Mouse (Mus musculus) MEL (cell line): ENCODE results near the gene Tox2. TPM values are rescaled to one million over a fixed set of nuclear protein-coding genes. Genes with fewer than 3 reads are reported as not detected.

ENCODE experiments used
- DNase-seq: peaks from one replicate; pipeline ENCODE4 v3.0.0; 2011; ENCODE audit warnings: low read depth, low spot score
- H3K27ac ChIP-seq: 2 replicates; pipeline ENCODE4 v1.5.1; 2012; ENCODE audit warnings: low read depth, mild to moderate bottlenecking, control low read depth, low read length, moderate library complexity; ENCODE audit not compliant: control insufficient read depth
- H3K27me3 ChIP-seq, 2 experiments: fragments of 150-350 bp in 1 of 2; sonication (generic) in 1 of 2; 2 replicates each; pipeline ENCODE4 v1.6.1; 2012; ENCODE audit warnings: low read length in 2 of 2, mild to moderate bottlenecking in 2 of 2, improper control_type of control experiment in 1 of 2, moderate library complexity in 1 of 2; ENCODE audit not compliant: insufficient read depth in 2 of 2, control insufficient read depth in 1 of 2
- H3K36me3 ChIP-seq, 2 experiments: 2 replicates each; pipeline ENCODE4 v1.6.1; 2012 to 2014; ENCODE audit warnings: low read length in 2 of 2, improper control_type of control experiment in 1 of 2, inconsistent platforms in 1 of 2, mild to moderate bottlenecking in 1 of 2; ENCODE audit not compliant: insufficient read depth in 2 of 2, control insufficient read depth in 1 of 2
- H3K4me1 ChIP-seq, 2 experiments: fragments of 150-350 bp in 1 of 2; sonication (generic) in 1 of 2; 2 replicates each; pipeline ENCODE4 v1.6.1; 2012; ENCODE audit warnings: low read length in 2 of 2, improper control_type of control experiment in 1 of 2, mild to moderate bottlenecking in 1 of 2; ENCODE audit not compliant: insufficient read depth in 2 of 2, control insufficient read depth in 1 of 2
- H3K4me3 ChIP-seq, 2 experiments: fragments of 150-350 bp in 1 of 2; sonication (generic) in 1 of 2; 2 replicates each; pipeline ENCODE4 v1.5.1; 2012; ENCODE audit warnings: low read depth in 2 of 2, low read length in 2 of 2, mild to moderate bottlenecking in 2 of 2, moderate library complexity in 2 of 2, control low read depth in 1 of 2, improper control_type of control experiment in 1 of 2; ENCODE audit not compliant: control insufficient read depth in 1 of 2, insufficient read depth in 1 of 2
- H3K79me2 ChIP-seq: 2 replicates; pipeline ENCODE4 v1.6.1; 2012; ENCODE audit warnings: mild to moderate bottlenecking, low read length, moderate library complexity; ENCODE audit not compliant: control insufficient read depth, poor library complexity, insufficient read depth
- H3K9ac ChIP-seq: 2 replicates; pipeline ENCODE4 v1.6.1; 2012; ENCODE audit warnings: low read depth, mild to moderate bottlenecking, control low read depth, low read length, moderate library complexity; ENCODE audit not compliant: control insufficient read depth, poor library complexity, severe bottlenecking
- H3K9me3 ChIP-seq: fragments of 150-350 bp; sonication (generic); replicated peaks from 2 replicates; pipeline ENCODE4 v1.6.1; 2012; ENCODE audit warnings: mild to moderate bottlenecking, low read length, improper control_type of control experiment, moderate library complexity; ENCODE audit not compliant: insufficient read depth
- CHD1 ChIP-seq: IDR thresholded peaks from 2 replicates; pipeline ENCODE4 v1.6.1; 2012; ENCODE audit warnings: low read depth, mild to moderate bottlenecking, inconsistent platforms, low read length, improper control_type of control experiment
- CHD2 ChIP-seq: IDR thresholded peaks from 2 replicates; pipeline ENCODE4 v1.6.1; 2011; ENCODE audit warnings: low read length, improper control_type of control experiment
- E2F4 ChIP-seq: IDR thresholded peaks from 2 replicates; pipeline ENCODE4 v1.6.1; 2011; ENCODE audit warnings: low read depth, low read length, improper control_type of control experiment, borderline replicate concordance
- ELF1 ChIP-seq: IDR thresholded peaks from 2 replicates; pipeline ENCODE4 v1.6.1; 2014; ENCODE audit warnings: low read depth, mild to moderate bottlenecking, inconsistent platforms, low read length, improper control_type of control experiment, moderate library complexity
- EP300 ChIP-seq, 2 experiments: IDR thresholded peaks; 2 replicates each; pipeline ENCODE4 v1.6.1; 2011; ENCODE audit warnings: improper control_type of control experiment in 2 of 2, low read length in 2 of 2, low read depth in 1 of 2, mild to moderate bottlenecking in 1 of 2
- ETS1 ChIP-seq: IDR thresholded peaks from 2 replicates; pipeline ENCODE4 v1.6.1; 2012; ENCODE audit warnings: low read depth, mild to moderate bottlenecking, inconsistent platforms, low read length, improper control_type of control experiment, moderate library complexity
- GABPA ChIP-seq: IDR thresholded peaks from 2 replicates; pipeline ENCODE4 v1.6.1; 2012; ENCODE audit warnings: low read depth, mild to moderate bottlenecking, inconsistent platforms, low read length, improper control_type of control experiment, moderate library complexity
- GATA1 ChIP-seq: IDR thresholded peaks from 2 replicates; pipeline ENCODE4 v1.6.1; 2011; ENCODE audit warnings: low read depth, low read length, improper control_type of control experiment
- HCFC1 ChIP-seq: IDR thresholded peaks from 2 replicates; pipeline ENCODE4 v1.6.1; 2012; ENCODE audit warnings: low read depth, mild to moderate bottlenecking, inconsistent platforms, low read length, improper control_type of control experiment, moderate library complexity
- JUND ChIP-seq: IDR thresholded peaks from 2 replicates; pipeline ENCODE4 v1.6.1; 2011; ENCODE audit warnings: low read depth, mild to moderate bottlenecking, improper control_type of control experiment, low read length
- KAT2A ChIP-seq: conservative IDR thresholded peaks from 2 replicates; pipeline ENCODE4 v1.6.1; 2012; ENCODE audit warnings: low read depth, low read length, improper control_type of control experiment, inconsistent platforms
- MAFK ChIP-seq: IDR thresholded peaks from 2 replicates; pipeline ENCODE4 v1.6.1; 2011; ENCODE audit warnings: low read depth, mild to moderate bottlenecking, low read length, improper control_type of control experiment, borderline replicate concordance
- MAX ChIP-seq: IDR thresholded peaks from 2 replicates; pipeline ENCODE4 v1.6.1; 2011; ENCODE audit warnings: low read length, improper control_type of control experiment
- MEF2A ChIP-seq: IDR thresholded peaks from 2 replicates; pipeline ENCODE4 v1.6.1; 2014; ENCODE audit warnings: low read depth, mild to moderate bottlenecking, inconsistent platforms, low read length, improper control_type of control experiment; ENCODE audit not compliant: poor library complexity, insufficient replicate concordance, severe bottlenecking; ENCODE audit errors: extremely low read depth
- MYB ChIP-seq: IDR thresholded peaks from 2 replicates; pipeline ENCODE4 v1.6.1; 2011; ENCODE audit warnings: mild to moderate bottlenecking, low read depth, low read length, improper control_type of control experiment
- MYC ChIP-seq: IDR thresholded peaks from 2 replicates; pipeline ENCODE4 v1.6.1; 2011; ENCODE audit warnings: low read depth, mild to moderate bottlenecking, low read length, improper control_type of control experiment, moderate library complexity
- NELFE ChIP-seq: IDR thresholded peaks from 2 replicates; pipeline ENCODE4 v1.6.1; 2011; ENCODE audit warnings: low read depth, low read length, improper control_type of control experiment
- POLR2AphosphoS2 ChIP-seq: IDR thresholded peaks from 2 replicates; pipeline ENCODE4 v1.6.1; 2011; ENCODE audit warnings: low read length, improper control_type of control experiment
- POLR2AphosphoS5 ChIP-seq: IDR thresholded peaks from 2 replicates; pipeline ENCODE4 v1.6.1; 2012; ENCODE audit warnings: low read depth, borderline replicate concordance, mild to moderate bottlenecking, inconsistent platforms, low read length, moderate library complexity, mixed read lengths
- RCOR1 ChIP-seq: IDR thresholded peaks from 2 replicates; pipeline ENCODE4 v1.6.1; 2012; ENCODE audit warnings: low read depth, mild to moderate bottlenecking, inconsistent platforms, low read length, improper control_type of control experiment
- SIN3A ChIP-seq: IDR thresholded peaks from 2 replicates; pipeline ENCODE4 v1.6.1; 2012; ENCODE audit warnings: low read length, improper control_type of control experiment, inconsistent platforms
- SMC3 ChIP-seq: IDR thresholded peaks from 2 replicates; pipeline ENCODE4 v1.6.1; 2011; ENCODE audit warnings: low read depth, low read length, improper control_type of control experiment
- TBP ChIP-seq: IDR thresholded peaks from 2 replicates; pipeline ENCODE4 v1.8.0; 2011; ENCODE audit warnings: low read depth, low read length, improper control_type of control experiment
- TCF12 ChIP-seq: IDR thresholded peaks from 2 replicates; pipeline ENCODE4 v1.6.1; 2014; ENCODE audit warnings: low read depth, mild to moderate bottlenecking, inconsistent platforms, low read length, improper control_type of control experiment, moderate library complexity
- UBTF ChIP-seq: IDR thresholded peaks from 2 replicates; pipeline ENCODE4 v1.6.1; 2012; ENCODE audit warnings: low read depth, mild to moderate bottlenecking, inconsistent platforms, low read length, improper control_type of control experiment, moderate library complexity, borderline replicate concordance; ENCODE audit not compliant: insufficient read depth
- USF1 ChIP-seq: IDR thresholded peaks from 2 replicates; pipeline ENCODE4 v1.6.1; 2014; ENCODE audit warnings: low read depth, mild to moderate bottlenecking, inconsistent platforms, low read length, improper control_type of control experiment, moderate library complexity
- USF2 ChIP-seq, 2 experiments: IDR thresholded peaks; 2 replicates each; pipeline ENCODE4 v1.6.1; 2011 to 2012; ENCODE audit warnings: improper control_type of control experiment in 2 of 2, low read length in 2 of 2, borderline replicate concordance in 1 of 2, inconsistent platforms in 1 of 2, low read depth in 1 of 2, mild to moderate bottlenecking in 1 of 2; ENCODE audit not compliant: insufficient read depth in 1 of 2
- ZC3H11A ChIP-seq: IDR thresholded peaks from 2 replicates; pipeline ENCODE4 v1.6.1; 2012; ENCODE audit warnings: low read depth, mild to moderate bottlenecking, inconsistent platforms, low read length, improper control_type of control experiment
- ZKSCAN1 ChIP-seq: IDR thresholded peaks from 2 replicates; pipeline ENCODE4 v1.6.1; 2012; ENCODE audit warnings: low read depth, mild to moderate bottlenecking, inconsistent platforms, low read length, improper control_type of control experiment, moderate library complexity
- ZNF384 ChIP-seq: IDR thresholded peaks from 2 replicates; pipeline ENCODE4 v1.6.1; 2012; ENCODE audit warnings: low read depth, mild to moderate bottlenecking, inconsistent platforms, low read length, improper control_type of control experiment
- polyA plus RNA-seq, 2 experiments: library from polyadenylated mRNA; stranded (reverse) in 1 of 2; unstranded in 1 of 2; fragments of >175 nt in 1 of 2; fragments of >200 nt in 1 of 2; gene quantifications; 2 replicates each; pipeline versions ENCODE4 v1.2.1 to v1.2.4; 2012; ENCODE audit warnings: low replicate concordance in 2 of 2, low read depth in 1 of 2; ENCODE audit not compliant: insufficient read length in 2 of 2, insufficient read depth in 1 of 2, missing spikeins in 1 of 2
- total RNA-seq: library from RNA; depleted of rRNA; stranded (reverse); fragments of 300-350 nt; gene quantifications from 2 replicates; pipeline ENCODE4 v1.2.3, GENCODE M21; 2012

Tox2 gene
- total and polyA plus RNA-seq, 3 experiments: not detected

- no peak for DNase-seq
- Histone ChIP-seq H3K27ac (no peak overlapping the region), H3K9me3 (no peaks in the 10 kb centered on the region), H3K27me3 (no peaks in the 10 kb centered on the region), H3K4me3 (no peak overlapping the region), H3K9ac (no peak overlapping the region), H3K4me1 (peaks cover 8 to 17% of the 10 kb centered on the region in 2 experiments), H3K79me2 (no peaks in the 10 kb centered on the region), H3K36me3 (peaks cover 0 to 12% of the 10 kb centered on the region in 2 experiments; a peak in 2 of 4 replicates)
- TF ChIP-seq POLR2AphosphoS5: no peak
- no peak for TF ChIP-seq CHD2
- TF ChIP-seq GABPA: no peak
- no peak for TF ChIP-seq USF2 (IDR thresholded peaks at IDR 0.05; ENCODE audit: borderline replicate concordance in 1 of 2, insufficient read depth in 1 of 2, low read depth in 1 of 2, low read length in 2 of 2)
- no peak for TF ChIP-seq HCFC1
- TF ChIP-seq KAT2A: no peak
- TF ChIP-seq MYC: no peak
- TF ChIP-seq ZKSCAN1: no peak
- no peak for TF ChIP-seq CHD1
- TF ChIP-seq ELF1: no peak
- TF ChIP-seq GATA1: no peak
- TF ChIP-seq TCF12: no peak
- TF ChIP-seq SMC3: no peak
- no peak for TF ChIP-seq RCOR1
- no peak for TF ChIP-seq TBP
- TF ChIP-seq SIN3A: no peak
- no peak for TF ChIP-seq ZNF384
- TF ChIP-seq USF1: no peak
- no peak for TF ChIP-seq NELFE
Observed at GRCm38 (mm10) chr2:163225302-163225701, 22.4 kb downstream of the Tox2 start.

- Histone ChIP-seq H3K79me2 (no peaks in the 10 kb centered on the region), H3K9ac (no peak overlapping the region), H3K4me1 (peaks cover 8 to 17% of the 10 kb centered on the region in 2 experiments), H3K36me3 (peaks cover 0 to 12% of the 10 kb centered on the region in 2 experiments; a peak in 2 of 4 replicates), H3K9me3 (no peaks in the 10 kb centered on the region), H3K27ac (no peak overlapping the region), H3K4me3 (peak overlapping the region in 1 of 2 experiments; percentile 13; a peak in 1 of 4 replicates), H3K27me3 (no peaks in the 10 kb centered on the region)
- DNase-seq: peak; percentile 82
- no peak for TF ChIP-seq E2F4
- TF ChIP-seq MAFK: peak; percentile 76; the same call in 1 of the 2 replicates
- no peak for TF ChIP-seq CHD1
- no peak for TF ChIP-seq MYB
- peak; percentile 88 for TF ChIP-seq ETS1
- TF ChIP-seq ZC3H11A: no peak
- no peak for TF ChIP-seq MYC
- TF ChIP-seq ZKSCAN1: no peak
- TF ChIP-seq ZNF384: no peak
- no peak for TF ChIP-seq JUND
- no peak for TF ChIP-seq HCFC1
- TF ChIP-seq POLR2AphosphoS5: no peak
- no peak for TF ChIP-seq MAX
- no peak for TF ChIP-seq UBTF
- TF ChIP-seq NELFE: no peak
- TF ChIP-seq EP300 (IDR thresholded peaks at IDR 0.05; ENCODE audit: low read depth in 1 of 2, low read length in 2 of 2): peak; percentile 89 to 91
- TF ChIP-seq TCF12: peak; percentile 88
- TF ChIP-seq MEF2A: peak; percentile 83; the same call in 1 of the 2 replicates
- TF ChIP-seq TBP: no peak
- TF ChIP-seq POLR2AphosphoS2: no peak
- 0 out of 2 replicates have a peak, but pooled peaks have one; percentile 31 for TF ChIP-seq SIN3A
- no peak for TF ChIP-seq SMC3
- TF ChIP-seq USF2 (IDR thresholded peaks at IDR 0.05; ENCODE audit: borderline replicate concordance in 1 of 2, insufficient read depth in 1 of 2, low read depth in 1 of 2, low read length in 2 of 2): no peak
Observed at GRCm38 (mm10) chr2:163229050-163229449, 26.1 kb downstream of the Tox2 start.
